Mouse (Mus musculus) lung, postnatal 0 days (tissue): Measurements from ENCODE around the gene Olfr671. TPM values are rescaled to one million over a fixed set of nuclear protein-coding genes. Genes with fewer than 3 reads are reported as not detected.

ENCODE experiments used
- ATAC-seq: fragments of 200-750 bp; cut with Nextera tagmentation; 2 replicates; pipeline ENCODE4 v1.8.0; 2017; ENCODE audit warnings: moderate library complexity
- DNase-seq: peaks from one replicate; pipeline ENCODE4 v3.0.0-alpha.2; 2016; ENCODE audit warnings: low spot score
- H3K27ac ChIP-seq: fragments of 300-500 bp; sonication (generic); 2 replicates; pipeline ENCODE4 v1.5.1; 2014; ENCODE audit warnings: antibody characterized with exemption, mild to moderate bottlenecking, low read length, mixed read lengths
- H3K27me3 ChIP-seq: fragments of 300-500 bp; sonication (generic); replicated peaks from 2 replicates; pipeline ENCODE4 v1.6.1; 2014; ENCODE audit warnings: low read length, mixed read lengths; ENCODE audit not compliant: insufficient read depth
- H3K36me3 ChIP-seq: fragments of 300-500 bp; sonication (generic); 2 replicates; pipeline ENCODE4 v1.6.1; 2014; ENCODE audit warnings: low read length, mixed read lengths; ENCODE audit not compliant: insufficient read depth
- H3K4me1 ChIP-seq: fragments of 300-500 bp; sonication (generic); 2 replicates; pipeline ENCODE4 v1.6.1; 2014; ENCODE audit warnings: antibody characterized with exemption, low read depth, low read length, mixed read lengths; ENCODE audit not compliant: insufficient read depth
- H3K4me2 ChIP-seq: fragments of 300-500 bp; sonication (generic); replicated peaks from 2 replicates; pipeline ENCODE4 v1.6.1; 2014; ENCODE audit warnings: low read depth, mild to moderate bottlenecking, low read length, moderate library complexity, mixed read lengths
- H3K4me3 ChIP-seq: fragments of 300-500 bp; sonication (generic); 2 replicates; pipeline ENCODE4 v1.5.1; 2014; ENCODE audit warnings: low read depth, low read length
- H3K9ac ChIP-seq: fragments of 300-500 bp; sonication (generic); replicated peaks from 2 replicates; pipeline ENCODE4 v1.6.1; 2014; ENCODE audit warnings: low read depth, mild to moderate bottlenecking
- H3K9me3 ChIP-seq: fragments of 300-500 bp; sonication (generic); 2 replicates; pipeline ENCODE4 v1.6.1; 2016; ENCODE audit warnings: low read length, mixed read lengths
- CTCF ChIP-seq: IDR thresholded peaks from 2 replicates; pipeline ENCODE4 v1.5.1; 2016; ENCODE audit warnings: antibody characterized with exemption, mild to moderate bottlenecking
- EP300 ChIP-seq: IDR thresholded peaks from 2 replicates; pipeline ENCODE4 v1.6.1; 2016; ENCODE audit warnings: antibody characterized with exemption, mild to moderate bottlenecking, control low read depth
- WGBS: fragments of 180-500 bp; shearing (Covaris S2); extraction: QIAGEN DNeasy Blood & Tissue Kit; methylation state at CpG from one replicate; pipeline ENCODE4 v1.1.7; 2014; 5-methylcytosine and 5-hydroxymethylcytosine counted together
- polyA plus RNA-seq: library from polyadenylated mRNA; unstranded; fragments of >200 nt; fragmentation: Nextera tagmentation; extraction: Ambion mirVana; gene quantifications from 2 replicates; pipeline ENCODE4 v1.2.1, GENCODE M21; 2015

Gene Olfr671
- polyA plus RNA-seq, 1 experiment from 2014 or later = not detected

DNA sequence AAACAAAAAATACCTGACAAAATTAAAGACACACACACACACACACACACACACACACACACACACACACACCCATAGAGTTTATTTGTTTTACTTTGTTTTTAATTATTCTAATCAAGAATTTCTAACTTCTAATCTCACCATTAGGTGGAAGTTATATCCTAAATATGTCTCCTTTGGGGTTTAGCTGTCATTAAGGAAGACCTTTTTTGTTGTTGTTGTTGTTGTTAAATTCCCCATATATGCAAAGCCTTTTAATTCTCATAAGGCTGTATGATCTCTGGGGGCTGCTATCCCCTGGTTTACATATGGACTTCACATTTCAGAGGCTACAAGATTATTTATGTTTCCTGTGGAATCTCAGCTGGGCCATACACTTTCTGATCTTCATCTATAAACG lies 45.0 kb downstream of the Olfr671 start, which contains the start of gene Olfr669:
TSS of gene Olfr669 (plus strand) at position 301 of the 400 bp plus-strand sequence.
- H3K27ac ChIP-seq = no peak within 1 kb of the TSS
- no peaks in the 10 kb centered on the region for H3K9me3 ChIP-seq
- no peaks in the 10 kb centered on the region for H3K27me3 ChIP-seq
- ATAC-seq (no peak), DNase-seq (no peak)
- H3K9ac ChIP-seq = no peak within 1 kb of the TSS
- TF ChIP-seq CTCF = no peak
- no peak for TF ChIP-seq EP300
- H3K4me3 ChIP-seq = no peak within 1 kb of the TSS
- no peaks in the 10 kb centered on the region for H3K4me1 ChIP-seq
- H3K4me2 ChIP-seq = no peak within 1 kb of the TSS
- H3K36me3 ChIP-seq = no peaks in the 10 kb centered on the region
- 67% methylated on average over 1 of the region's 1 CpGs for WGBS

DNA sequence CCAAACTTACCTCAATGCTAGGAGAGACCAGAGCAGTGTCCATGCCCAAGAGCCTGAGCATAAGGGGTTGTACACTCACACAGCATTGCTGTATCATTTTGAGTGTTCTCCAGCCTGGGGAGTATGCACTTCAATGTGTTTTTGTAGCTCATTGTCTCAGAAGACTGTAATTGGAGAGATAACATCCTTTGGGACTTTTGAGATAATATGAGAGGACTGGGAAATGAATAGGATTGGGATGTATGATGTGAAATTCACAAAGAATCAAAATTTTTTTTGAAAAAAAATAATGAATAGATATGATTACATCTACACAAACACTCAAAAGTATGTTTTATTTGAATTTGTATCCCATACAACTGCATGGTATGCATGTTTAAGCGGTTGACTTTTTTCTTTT lies 51.0 kb downstream of the Olfr671 start, which contains the start of gene Olfr668:
TSS of gene Olfr668 (minus strand) at position 101 of the 400 bp plus-strand sequence.
- Histone ChIP-seq H3K9ac (no peak within 1 kb of the TSS), H3K36me3 (no peaks in the 10 kb centered on the region), H3K27ac (no peak within 1 kb of the TSS), H3K4me2 (no peak within 1 kb of the TSS), H3K4me1 (no peaks in the 10 kb centered on the region), H3K27me3 (no peaks in the 10 kb centered on the region), H3K4me3 (no peak within 1 kb of the TSS), H3K9me3 (no peaks in the 10 kb centered on the region)
- TF ChIP-seq CTCF (no peak), EP300 (no peak)
- DNase-seq (no peak), ATAC-seq (no peak)
- 73% methylated on average over 1 of the region's 1 CpGs for WGBS

Other genes with a start within 250 kb of the Olfr671 start
- not detected in 2 replicates for gene Usp17le, start 201.7 kb downstream of the Olfr671 start, polyA plus RNA-seq
- not detected in 2 replicates for gene Usp17lb, start 136.5 kb downstream of the Olfr671 start, polyA plus RNA-seq
- not detected in 2 replicates for gene Usp17la, start 122.1 kb downstream of the Olfr671 start, polyA plus RNA-seq
- not detected in 2 replicates for gene Olfr665, start 101.1 kb downstream of the Olfr671 start, polyA plus RNA-seq
- gene Olfr666, start 83.2 kb downstream of the Olfr671 start, polyA plus RNA-seq = not detected in 2 replicates
- not detected in 2 replicates for gene Olfr667, start 57.6 kb downstream of the Olfr671 start, polyA plus RNA-seq
- gene Olfr668, start 51.1 kb downstream of the Olfr671 start, polyA plus RNA-seq = not detected in 2 replicates
- not detected in 2 replicates for gene Olfr669, start 44.9 kb downstream of the Olfr671 start, polyA plus RNA-seq
- gene Olfr670, start 16.5 kb downstream of the Olfr671 start, polyA plus RNA-seq = not detected in 2 replicates
- gene Olfr672, start 22.9 kb upstream of the Olfr671 start, polyA plus RNA-seq = not detected in 2 replicates
- gene Olfr675, start 49.3 kb upstream of the Olfr671 start, polyA plus RNA-seq = not detected in 2 replicates
- gene Olfr676, start 53.6 kb upstream of the Olfr671 start, polyA plus RNA-seq = not detected in 2 replicates
- gene Olfr677, start 72.2 kb upstream of the Olfr671 start, polyA plus RNA-seq = not detected in 2 replicates
- not detected in 2 replicates for gene Olfr678, start 85.3 kb upstream of the Olfr671 start, polyA plus RNA-seq
- gene Olfr679, start 102.1 kb upstream of the Olfr671 start, polyA plus RNA-seq = not detected in 2 replicates
- not detected in 2 replicates for gene Olfr680-ps1, start 113.7 kb upstream of the Olfr671 start, polyA plus RNA-seq
- not detected in 2 replicates for gene Olfr681, start 137.7 kb upstream of the Olfr671 start, polyA plus RNA-seq
- not detected in 2 replicates for gene Olfr683, start 167.9 kb upstream of the Olfr671 start, polyA plus RNA-seq
- gene Olfr684, start 184.5 kb upstream of the Olfr671 start, polyA plus RNA-seq = not detected in 2 replicates
- gene Olfr685, start 206.9 kb upstream of the Olfr671 start, polyA plus RNA-seq = not detected in 2 replicates
- gene Olfr686, start 228.4 kb upstream of the Olfr671 start, polyA plus RNA-seq = not detected in 2 replicates